Mouse (Mus musculus) heart, embryonic 13.5 days (tissue): ENCODE measurements around the gene Rfx2. TPM values are rescaled to one million over a fixed set of nuclear protein-coding genes. Genes with fewer than 3 reads are reported as not detected.

Source experiments
- ATAC-seq: fragments of 200-750 bp; cut with Nextera tagmentation; 2 replicates; pipeline ENCODE4 v1.8.0; 2017; ENCODE audit warnings: moderate TSS enrichment; ENCODE audit not compliant: insufficient number of reproducible peaks, low FRiP score, low TSS enrichment; ENCODE audit errors: extremely low read depth
- H3K27ac ChIP-seq: fragments of 300-500 bp; sonication (generic); replicated peaks from 2 replicates; pipeline ENCODE4 v1.5.1; 2015; ENCODE audit warnings: moderate library complexity, mild to moderate bottlenecking, inconsistent platforms
- H3K27me3 ChIP-seq: fragments of 300-500 bp; sonication (generic); replicated peaks from 2 replicates; pipeline ENCODE4 v1.6.1; 2015; ENCODE audit warnings: mild to moderate bottlenecking, inconsistent platforms
- H3K36me3 ChIP-seq: fragments of 300-500 bp; sonication (generic); 2 replicates; pipeline ENCODE4 v1.6.1; 2015; ENCODE audit warnings: mild to moderate bottlenecking, inconsistent platforms
- H3K4me1 ChIP-seq: fragments of 300-500 bp; sonication (generic); 2 replicates; pipeline ENCODE4 v1.6.1; 2015; ENCODE audit warnings: inconsistent platforms
- H3K4me2 ChIP-seq: fragments of 300-500 bp; sonication (generic); 2 replicates; pipeline ENCODE4 v1.6.1; 2015; ENCODE audit warnings: inconsistent platforms, mild to moderate bottlenecking, moderate library complexity
- H3K4me3 ChIP-seq: fragments of 300-500 bp; sonication (generic); 2 replicates; pipeline ENCODE4 v1.5.1; 2015; ENCODE audit warnings: moderate library complexity, mild to moderate bottlenecking, inconsistent platforms
- H3K9ac ChIP-seq: fragments of 300-500 bp; sonication (generic); 2 replicates; pipeline ENCODE4 v1.6.1; 2015; ENCODE audit warnings: inconsistent platforms, mild to moderate bottlenecking, moderate library complexity
- H3K9me3 ChIP-seq: fragments of 300-500 bp; sonication (generic); 2 replicates; pipeline ENCODE4 v1.6.1; 2016; ENCODE audit warnings: inconsistent platforms
- WGBS: fragments of 180-500 bp; shearing (Covaris S2); methylation state at CpG from one replicate; pipeline ENCODE4 v1.1.7; 2015; ENCODE audit warnings: mixed read lengths; 5-methylcytosine and 5-hydroxymethylcytosine counted together
- polyA plus RNA-seq: library from polyadenylated mRNA; unstranded; fragments of >200 nt; fragmentation: Nextera tagmentation; extraction: Ambion mirVana; gene quantifications from 2 replicates; pipeline ENCODE4 v1.2.1, GENCODE M21; 2015

Rfx2 gene
- polyA plus RNA-seq, 1 experiment from 2014 or later, result 4.9 TPM

GRCm38 (mm10) chr17:56762769-56763731, 67.8 kb downstream of the Rfx2 start:
- Histone ChIP-seq H3K9ac (peak overlapping the region; percentile 80; the same call in 1 of the 2 replicates), H3K9me3 (peaks cover 5% of the 10 kb centered on the region; the same call in 1 of the 2 replicates), H3K4me2 (peak overlapping the region; percentile 92), H3K36me3 (peaks cover 18% of the 10 kb centered on the region), H3K27ac (peak overlapping the region; percentile 90), H3K4me3 (no peak overlapping the region; the same call in 1 of the 2 replicates), H3K27me3 (peaks cover 22% of the 10 kb centered on the region), H3K4me1 (peaks cover 35% of the 10 kb centered on the region)
- no peak for ATAC-seq
- 39% methylated on average over 27 of the region's 27 CpGs for WGBS

DNA sequence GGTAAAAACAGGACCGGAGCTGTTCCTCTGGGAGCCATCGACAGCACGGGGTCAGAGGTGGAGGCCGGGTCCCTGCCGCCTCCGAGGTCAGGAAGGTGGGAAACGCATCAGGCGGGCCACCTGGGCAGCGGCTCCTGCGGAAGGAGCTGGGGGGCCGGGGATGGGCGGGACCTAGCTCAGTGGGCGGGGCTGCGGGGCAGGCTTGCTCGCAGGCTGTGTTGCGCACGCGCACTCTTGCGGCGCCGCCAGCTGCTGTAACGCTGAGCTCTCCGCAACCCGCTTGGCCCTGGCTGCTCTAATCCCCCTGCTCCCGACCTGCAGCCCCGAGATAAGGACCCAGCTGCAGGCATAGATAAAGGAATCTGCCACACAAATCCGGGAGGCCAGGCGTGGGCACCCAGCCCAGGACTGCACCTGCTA, 68.8 kb downstream of the Rfx2 start:
- H3K4me2 ChIP-seq, result peak overlapping the region; percentile 92
- peak; percentile 51 for ATAC-seq
- H3K4me3 ChIP-seq, result peak overlapping the region; percentile 58
- peaks cover 8% of the 10 kb centered on the region; the same call in 1 of the 2 replicates for H3K9me3 ChIP-seq
- H3K4me1 ChIP-seq, result peaks cover 45% of the 10 kb centered on the region
- 1% methylated on average over 28 of the region's 28 CpGs for WGBS
- H3K27me3 ChIP-seq, result peaks cover 33% of the 10 kb centered on the region
- H3K36me3 ChIP-seq, result peaks cover 8% of the 10 kb centered on the region
- peak overlapping the region; percentile 80 for H3K9ac ChIP-seq
- H3K27ac ChIP-seq, result peak overlapping the region; percentile 90

GRCm38 (mm10) chr17:56761077-56761476, 69.7 kb downstream of the Rfx2 start:
- no peak overlapping the region for H3K9ac ChIP-seq
- H3K9me3 ChIP-seq, result peaks cover 8% of the 10 kb centered on the region; the same call in 1 of the 2 replicates
- H3K27me3 ChIP-seq, result peaks cover 42% of the 10 kb centered on the region
- no peak for ATAC-seq
- no peak overlapping the region for H3K4me3 ChIP-seq
- peak overlapping the region; percentile 92; the same call in 1 of the 2 replicates for H3K4me2 ChIP-seq
- peaks cover 49% of the 10 kb centered on the region for H3K4me1 ChIP-seq
- H3K27ac ChIP-seq, result no peak overlapping the region
- H3K36me3 ChIP-seq, result no peaks in the 10 kb centered on the region
- 44% methylated on average over 3 of the region's 3 CpGs for WGBS

DNA sequence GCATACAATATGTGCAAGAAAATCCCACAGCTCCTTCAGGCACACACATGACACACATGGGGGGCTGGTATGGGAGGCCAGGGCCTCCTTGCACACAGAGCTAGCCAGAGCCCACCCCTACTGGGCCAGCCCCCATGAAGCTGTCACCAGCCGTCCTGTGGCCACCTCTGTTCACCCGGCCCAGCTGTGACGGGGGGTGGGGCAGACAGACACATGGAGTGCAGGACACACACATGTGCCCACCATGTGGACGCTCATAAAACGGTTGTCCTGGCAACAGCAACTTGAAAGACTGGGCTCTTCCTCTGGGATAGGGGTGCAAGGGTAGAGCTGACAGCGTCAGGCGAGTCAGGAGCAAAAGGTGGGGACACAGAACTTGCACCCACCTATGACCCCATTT, 71.6 kb downstream of the Rfx2 start:
- Histone ChIP-seq H3K4me1 (peaks cover 47% of the 10 kb centered on the region), H3K27me3 (peaks cover 60% of the 10 kb centered on the region), H3K9ac (no peak overlapping the region), H3K4me3 (no peak overlapping the region), H3K9me3 (peaks cover 8% of the 10 kb centered on the region; the same call in 1 of the 2 replicates), H3K4me2 (no peak overlapping the region), H3K27ac (no peak overlapping the region), H3K36me3 (no peaks in the 10 kb centered on the region)
- no peak for ATAC-seq
- 64% methylated on average over 7 of the region's 7 CpGs for WGBS

DNA sequence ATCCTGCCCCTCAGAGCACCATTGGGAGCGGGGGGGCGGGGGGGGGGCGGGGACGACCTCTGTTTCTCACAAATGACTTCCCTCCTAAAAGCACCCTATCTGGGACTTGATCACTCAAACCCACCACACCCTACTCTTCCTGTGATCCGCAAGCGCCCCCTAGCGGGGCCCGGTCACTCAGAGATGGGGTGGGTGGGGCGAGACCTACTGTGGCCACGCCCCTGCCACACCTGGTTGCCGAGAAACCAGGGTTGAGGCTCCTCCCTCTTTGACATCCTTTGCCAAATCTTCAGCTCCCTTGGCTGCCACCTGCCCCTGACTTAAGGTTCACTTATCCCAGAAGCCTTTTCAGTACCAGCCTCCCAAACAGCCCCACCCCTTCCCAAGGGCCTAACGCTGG, 72.7 kb downstream of the Rfx2 start:
- Histone ChIP-seq H3K27ac (no peak overlapping the region), H3K36me3 (no peaks in the 10 kb centered on the region), H3K27me3 (peaks cover 72% of the 10 kb centered on the region), H3K4me1 (peaks cover 40% of the 10 kb centered on the region), H3K9ac (no peak overlapping the region), H3K4me3 (peak overlapping the region; percentile 62; the same call in 1 of the 2 replicates), H3K4me2 (peak overlapping the region; percentile 97), H3K9me3 (peaks cover 8% of the 10 kb centered on the region; the same call in 1 of the 2 replicates)
- 0 out of 2 replicates have a peak, but pooled peaks have one; percentile 6 for ATAC-seq
- 6% methylated on average over 12 of the region's 12 CpGs for WGBS

GRCm38 (mm10) chr17:56757416-56758123, 73.2 kb downstream of the Rfx2 start, which contains the start of gene Nrtn:
Gene Nrtn, minus strand, starts transcription at chr17:56757530.
- H3K27me3 ChIP-seq, result peaks cover 77% of the 10 kb centered on the region
- H3K27ac ChIP-seq, result no peak within 1 kb of the TSS
- peaks cover 8% of the 10 kb centered on the region; the same call in 1 of the 2 replicates for H3K9me3 ChIP-seq
- H3K9ac ChIP-seq, result peak within 1 kb of the TSS; percentile 85
- WGBS, result under 1% methylated on average over 48 of the region's 48 CpGs
- peak within 1 kb of the TSS; percentile 97 for H3K4me2 ChIP-seq
- H3K4me1 ChIP-seq, result peaks cover 35% of the 10 kb centered on the region
- H3K36me3 ChIP-seq, result no peaks in the 10 kb centered on the region
- H3K4me3 ChIP-seq, result peak within 1 kb of the TSS; percentile 62
- ATAC-seq, result peak; percentile 51; the same call in 1 of the 2 replicates

- H3K27me3 ChIP-seq, result peaks cover 84% of the 10 kb centered on the region
- 2% methylated on average over 50 of the region's 51 CpGs for WGBS
- peak overlapping the region; percentile 85 for H3K9ac ChIP-seq
- H3K4me3 ChIP-seq, result peak overlapping the region; percentile 62
- peak overlapping the region; percentile 97 for H3K4me2 ChIP-seq
- H3K4me1 ChIP-seq, result peaks cover 29% of the 10 kb centered on the region
- peaks cover 8% of the 10 kb centered on the region; the same call in 1 of the 2 replicates for H3K9me3 ChIP-seq
- H3K27ac ChIP-seq, result no peak overlapping the region
- ATAC-seq, result no peak; the same call in 1 of the 2 replicates
- no peaks in the 10 kb centered on the region for H3K36me3 ChIP-seq
These were observed 74.0 kb downstream of the Rfx2 start for GRCm38 (mm10) chr17:56756703-56757399.

DNA sequence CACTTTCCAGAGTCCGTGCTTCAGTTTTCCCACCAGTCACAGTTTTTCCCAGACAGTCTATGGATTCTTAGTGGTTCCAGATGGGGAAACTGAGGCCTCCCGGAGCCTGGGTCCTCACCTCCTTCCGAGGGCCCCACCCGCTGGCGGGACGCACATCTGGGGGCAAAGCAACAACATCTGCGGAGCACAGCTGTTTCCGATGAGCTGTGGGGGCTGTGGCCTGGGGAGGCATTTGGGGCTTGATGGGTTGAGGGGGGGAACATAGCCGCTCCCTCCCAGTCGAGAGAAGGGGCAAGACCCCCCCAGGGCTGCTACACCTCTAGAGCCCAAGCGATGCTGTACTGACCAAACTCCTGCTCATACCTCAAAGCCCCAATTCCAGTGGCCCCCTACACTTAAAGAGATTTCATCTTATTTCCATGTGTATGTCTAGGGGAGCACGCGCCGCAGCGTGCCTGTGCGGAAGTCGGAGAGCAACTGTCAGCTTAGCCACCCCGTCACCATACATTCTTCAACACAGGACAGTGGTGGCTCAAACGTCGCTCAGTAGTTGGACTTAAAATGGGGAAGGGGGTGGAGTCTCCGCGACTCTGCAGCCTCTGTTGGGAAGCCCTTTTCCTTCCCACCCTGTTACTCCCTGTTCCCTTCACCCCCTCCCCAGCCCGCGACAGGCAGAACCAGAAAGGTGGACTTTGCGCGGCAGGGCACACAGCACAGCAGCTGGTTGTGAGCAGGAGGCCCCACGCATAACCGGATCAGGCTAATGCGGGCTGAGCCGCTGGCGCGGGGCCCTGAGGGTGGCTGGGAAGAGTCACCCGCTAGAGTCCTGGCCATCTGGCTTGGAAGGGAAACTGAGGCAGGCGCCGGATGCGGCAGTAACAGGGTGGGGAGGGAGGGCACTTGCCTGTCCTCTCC, 76.3 kb downstream of the Rfx2 start:
- WGBS, result 12% methylated on average over 36 of the region's 36 CpGs
- H3K4me2 ChIP-seq, result peak overlapping the region; percentile 22
- peaks cover 8% of the 10 kb centered on the region; the same call in 1 of the 2 replicates for H3K9me3 ChIP-seq
- ATAC-seq, result no peak
- no peak overlapping the region for H3K27ac ChIP-seq
- peaks cover 32% of the 10 kb centered on the region for H3K4me1 ChIP-seq
- 0 out of 2 replicates have a peak overlapping the region, but pooled peaks have one; percentile 11 for H3K9ac ChIP-seq
- peak overlapping the region; percentile 14; the same call in 1 of the 2 replicates for H3K4me3 ChIP-seq
- H3K36me3 ChIP-seq, result no peaks in the 10 kb centered on the region
- peaks cover 97% of the 10 kb centered on the region for H3K27me3 ChIP-seq

- Histone ChIP-seq H3K27ac (no peak overlapping the region), H3K4me2 (no peak overlapping the region), H3K36me3 (no peaks in the 10 kb centered on the region), H3K4me1 (peaks cover 32% of the 10 kb centered on the region), H3K4me3 (no peak overlapping the region), H3K9me3 (peaks cover 7% of the 10 kb centered on the region; the same call in 1 of the 2 replicates), H3K9ac (no peak overlapping the region), H3K27me3 (peaks cover 91% of the 10 kb centered on the region)
- no peak for ATAC-seq
- WGBS, result 22% methylated on average over 15 of the region's 15 CpGs
These were observed 77.4 kb downstream of the Rfx2 start for GRCm38 (mm10) chr17:56753452-56753851.
